Mouse (Mus musculus) skeletal muscle tissue, adult 2 months (tissue): ENCODE measurements at regions not wholly inside any gene's neighbourhood (a gene's known extent, or its start where the extent isn't known, plus 50 kb on each side); places are given as distances from the start of the nearest gene placed in this dataset.
"Not testable (repeated sequence)": the region's sequence is repeated elsewhere in the genome, so short reads cannot be mapped to it uniquely, and the experiment has no call there.

Experiments
- DNase-seq: peaks from one replicate; pipeline ENCODE4 v3.0.0-alpha.2; 2012; ENCODE audit warnings: low read depth, low spot score

- no peak for DNase-seq
Observed at GRCm38 (mm10) chr13:99739420-99739819, 161.5 kb downstream of the Cartpt start.

- peak; percentile 66 for DNase-seq
Observed at GRCm38 (mm10) chr13:99737271-99737670, 163.6 kb downstream of the Cartpt start.

- no peak for DNase-seq
Observed at GRCm38 (mm10) chr13:99729145-99729544, 171.7 kb downstream of the Cartpt start.

- no peak for DNase-seq
Observed at GRCm38 (mm10) chr13:99724245-99724644, 176.6 kb downstream of the Cartpt start.

GRCm38 (mm10) chr13:99723237-99723981 lies 177.5 kb downstream of the Cartpt start:
- DNase-seq = no peak

GRCm38 (mm10) chr13:99720566-99720965 lies 180.3 kb downstream of the Cartpt start:
- no peak for DNase-seq

GRCm38 (mm10) chr13:99696559-99696890 lies 180.2 kb upstream of the Map1b start:
- no peak for DNase-seq

- no peak for DNase-seq
Observed at GRCm38 (mm10) chr13:99695874-99696558, 179.7 kb upstream of the Map1b start.

- DNase-seq = no peak
Observed at GRCm38 (mm10) chr13:99679934-99680333, 163.6 kb upstream of the Map1b start.

GRCm38 (mm10) chr13:99679430-99679829 lies 163.1 kb upstream of the Map1b start:
- DNase-seq = no peak

GRCm38 (mm10) chr13:99676393-99676792 lies 160.1 kb upstream of the Map1b start:
- peak; percentile 9 for DNase-seq

GRCm38 (mm10) chr13:99675951-99676350 lies 159.6 kb upstream of the Map1b start:
- DNase-seq = peak; percentile 12

- no peak for DNase-seq
Observed at GRCm38 (mm10) chr13:99672714-99673113, 156.4 kb upstream of the Map1b start.

- no peak for DNase-seq
Observed at GRCm38 (mm10) chr13:99671747-99672146, 155.4 kb upstream of the Map1b start.

- no peak for DNase-seq
Observed at GRCm38 (mm10) chr13:99669987-99670534, 153.7 kb upstream of the Map1b start.

GRCm38 (mm10) chr13:99668613-99669012 lies 152.3 kb upstream of the Map1b start:
- DNase-seq = no peak

- no peak for DNase-seq
Observed at GRCm38 (mm10) chr13:99666086-99666485, 149.7 kb upstream of the Map1b start.

- DNase-seq = not testable (repeated sequence)
Observed at GRCm38 (mm10) chr13:99663422-99663821, 147.1 kb upstream of the Map1b start.

- DNase-seq = no peak
Observed at GRCm38 (mm10) chr13:99647661-99648204, 131.4 kb upstream of the Map1b start.

- no peak for DNase-seq
Observed at GRCm38 (mm10) chr13:99644771-99645170, 128.4 kb upstream of the Map1b start.

- DNase-seq = no peak
Observed at GRCm38 (mm10) chr13:99642811-99643210, 126.5 kb upstream of the Map1b start.

GRCm38 (mm10) chr13:99642301-99642700 lies 126.0 kb upstream of the Map1b start:
- peak; percentile 24 for DNase-seq
